Mouse (Mus musculus): ENCODE data around the gene Lxn.

The Lxn gene

GRCm38 (mm10) chr3:67463450-67464372 is at the start of gene Lxn:
TSS of gene Lxn (minus strand) at chr3:67463926.
- in situ Hi-C loops (cut with MboI, MseI) = loop anchor here (10.0 kb wide), 1 partner anchor 1519 kb away; no protein-coding TSS in a partner anchor

GRCm38 (mm10) chr3:67512807-67513206 is 49.1 kb upstream of the Lxn start:
- in situ Hi-C loops (cut with MboI, MseI) = no loop called here

- in situ Hi-C loops (cut with MboI, MseI) = no loop called here
These were observed 44.6 kb upstream of the Lxn start for GRCm38 (mm10) chr3:67508216-67508892.

- in situ Hi-C loops (cut with MboI, MseI) = no loop called here
These were observed 41.6 kb upstream of the Lxn start for GRCm38 (mm10) chr3:67505286-67505685.

GRCm38 (mm10) chr3:67503878-67504277 is 40.2 kb upstream of the Lxn start:
- in situ Hi-C loops (cut with MboI, MseI) = no loop called here

- in situ Hi-C loops (cut with MboI, MseI) = no loop called here
These were observed 35.7 kb upstream of the Lxn start for GRCm38 (mm10) chr3:67499406-67499791.

GRCm38 (mm10) chr3:67498773-67499405 is 35.2 kb upstream of the Lxn start:
- in situ Hi-C loops (cut with MboI, MseI) = no loop called here

GRCm38 (mm10) chr3:67497998-67498397 is 34.3 kb upstream of the Lxn start:
- in situ Hi-C loops (cut with MboI, MseI) = no loop called here

GRCm38 (mm10) chr3:67496310-67496709 is 32.6 kb upstream of the Lxn start:
- in situ Hi-C loops (cut with MboI, MseI) = no loop called here

- in situ Hi-C loops (cut with MboI, MseI) = no loop called here
These were observed 29.4 kb upstream of the Lxn start for GRCm38 (mm10) chr3:67493132-67493531.

- in situ Hi-C loops (cut with MboI, MseI) = no loop called here
These were observed 28.6 kb upstream of the Lxn start for GRCm38 (mm10) chr3:67492086-67492869.

- in situ Hi-C loops (cut with MboI, MseI) = no loop called here
These were observed 26.4 kb upstream of the Lxn start for GRCm38 (mm10) chr3:67490156-67490555.

- in situ Hi-C loops (cut with MboI, MseI) = no loop called here
These were observed 21.5 kb upstream of the Lxn start for GRCm38 (mm10) chr3:67485233-67485632.

- in situ Hi-C loops (cut with MboI, MseI) = no loop called here
These were observed 18.7 kb upstream of the Lxn start for GRCm38 (mm10) chr3:67482400-67482799.

GRCm38 (mm10) chr3:67479806-67480205 is 16.1 kb upstream of the Lxn start:
- in situ Hi-C loops (cut with MboI, MseI) = no loop called here

- in situ Hi-C loops (cut with MboI, MseI) = no loop called here
These were observed 9.7 kb upstream of the Lxn start for GRCm38 (mm10) chr3:67473438-67473837.

- in situ Hi-C loops (cut with MboI, MseI) = no loop called here
These were observed 7.8 kb upstream of the Lxn start for GRCm38 (mm10) chr3:67471408-67472127.

GRCm38 (mm10) chr3:67467281-67467680 is 3.6 kb upstream of the Lxn start:
- in situ Hi-C loops (cut with MboI, MseI) = loop anchor here (10.0 kb wide), 1 partner anchor 1522 kb away; no protein-coding TSS in a partner anchor

- in situ Hi-C loops (cut with MboI, MseI) = loop anchor here (10.0 kb wide), 1 partner anchor 1522 kb away; no protein-coding TSS in a partner anchor
These were observed 2.9 kb upstream of the Lxn start for GRCm38 (mm10) chr3:67466576-67466975.

GRCm38 (mm10) chr3:67463001-67463400 is 725 bp downstream of the Lxn start:
- in situ Hi-C loops (cut with MboI, MseI) = loop anchor here (10.0 kb wide), 1 partner anchor 1518 kb away; no protein-coding TSS in a partner anchor

All from T-helper 2 cell (primary cell).